ENCODE assay signal across 8 mouse cellular contexts in genomic region chr2:154604156-154604555, GRCm38 (mm10). TPM values are rescaled to one million over a fixed set of nuclear protein-coding genes. Genes with fewer than 3 reads are reported as not detected.
DNase-seq lines count a peak whose midpoint lies in the region; ATAC-seq and TF ChIP-seq lines count a peak whose summit lies in the region.

No protein-coding gene starts in this region.

- H3K27me3 ChIP-seq in heart, embryonic 14.5 days (ENCODE audit: control insufficient read depth, insufficient read depth, low read length) = no peaks in the 10 kb centered on the region
- H3K27me3 ChIP-seq in midbrain, postnatal 0 days (ENCODE audit: insufficient read depth, low read length) = no peaks in the 10 kb centered on the region

- no peak for ATAC-seq in heart, embryonic 14.5 days (ENCODE audit: insufficient number of reproducible peaks, insufficient read depth, low FRiP score, low read depth)
- peak; percentile 3 for ATAC-seq in inflammation-experienced regulatory T-cells, adult 6 months
- ATAC-seq in midbrain, postnatal 0 days (ENCODE audit: low FRiP score) = no peak
- no peak for ATAC-seq in monocyte, adult 5-6 weeks (replicated peaks; ENCODE audit: insufficient number of reproducible peaks, low FRiP score, low TSS enrichment, poor library complexity, severe bottlenecking)

- DNase-seq in heart, adult 11 months = no peak
- no peak for DNase-seq in midbrain, postnatal 0 days (ENCODE audit: low spot score)
- no peak for DNase-seq in gastrocnemius, postnatal 25 days
- DNase-seq in ovary, postnatal 10 days (ENCODE audit: low spot score) = no peak

- 29% methylated on average over 7 of the region's 7 CpGs for WGBS in heart, embryonic 14.5 days
- WGBS in midbrain, postnatal 0 days = 41% methylated on average over 7 of the region's 7 CpGs

- peak overlapping the region in 1 of 2 experiments; percentile 24; a peak in 1 of 4 replicates for H3K27ac ChIP-seq in heart, embryonic 14.5 days (replicated peaks in 1 of 2; ENCODE audit: control insufficient read depth in 1 of 2, insufficient read depth in 1 of 2, low read depth in 2 of 2, low read length in 2 of 2)
- peak overlapping the region; percentile 37 for H3K27ac ChIP-seq in brown adipose tissue, adult 24 weeks (replicated peaks; ENCODE audit: low read depth, low read length)
- no peak overlapping the region for H3K27ac ChIP-seq in midbrain, postnatal 0 days (ENCODE audit: low read depth, low read length)

- no peak for TF ChIP-seq CTCF in midbrain, postnatal 0 days (IDR thresholded peaks at IDR 0.05)

- peak overlapping the region; percentile 30 to 62; a peak in 3 of 4 replicates for H3K4me3 ChIP-seq in heart, embryonic 14.5 days (ENCODE audit: control insufficient read depth in 1 of 2, insufficient read depth in 1 of 2, low read depth in 1 of 2, low read length in 2 of 2)
- peak overlapping the region; percentile 53 for H3K4me3 ChIP-seq in brown adipose tissue, adult 24 weeks (ENCODE audit: insufficient read depth, low read depth, low read length)
- peak overlapping the region; percentile 76 for H3K4me3 ChIP-seq in midbrain, postnatal 0 days (ENCODE audit: low read depth, low read length)

- peak overlapping the region; percentile 58 for H3K4me2 ChIP-seq in heart, embryonic 14.5 days (ENCODE audit: low read length)
- H3K4me2 ChIP-seq in midbrain, postnatal 0 days (ENCODE audit: low read depth, low read length, poor library complexity, severe bottlenecking) = peak overlapping the region; percentile 81

- no peaks in the 10 kb centered on the region for H3K36me3 ChIP-seq in heart, embryonic 14.5 days (ENCODE audit: control insufficient read depth, insufficient read depth, low read length)
- H3K36me3 ChIP-seq in midbrain, postnatal 0 days (ENCODE audit: insufficient read depth, low read length) = no peaks in the 10 kb centered on the region

- no peaks in the 10 kb centered on the region for H3K9me3 ChIP-seq in heart, embryonic 14.5 days (ENCODE audit: control insufficient read depth, low read length)
- H3K9me3 ChIP-seq in midbrain, postnatal 0 days (ENCODE audit: low read length) = no peaks in the 10 kb centered on the region

- peaks cover 3 to 10% of the 10 kb centered on the region in 2 experiments; a peak in 3 of 4 replicates for H3K4me1 ChIP-seq in heart, embryonic 14.5 days (ENCODE audit: control insufficient read depth in 2 of 2, insufficient read depth in 2 of 2, low read length in 2 of 2)
- H3K4me1 ChIP-seq in brown adipose tissue, adult 24 weeks (ENCODE audit: control insufficient read depth, insufficient read depth, insufficient read length, low read length) = peaks cover 7% of the 10 kb centered on the region
- peaks cover 8% of the 10 kb centered on the region; the same call in 1 of the 2 replicates for H3K4me1 ChIP-seq in midbrain, postnatal 0 days (ENCODE audit: insufficient read depth, low read length)

- H3K9ac ChIP-seq in heart, embryonic 14.5 days (ENCODE audit: low read length) = peak overlapping the region; percentile 60
- H3K9ac ChIP-seq in midbrain, postnatal 0 days (replicated peaks; ENCODE audit: low read length, poor library complexity, severe bottlenecking) = no peak overlapping the region

RNA-seq across cellular contexts. Expression of gene Pxmp4, which starts 0.6 kb away (rescaled TPM):
- polyA plus RNA-seq in heart, embryonic 14.5 days (2014; fragmentation: Nextera tagmentation; extraction: Ambion mirVana) = 31.8 and 33.7 TPM in 2 replicates
- 44.4 and 59.3 TPM in 2 replicates for polyA plus RNA-seq in brown adipose tissue, adult 24 weeks (2012; ENCODE audit: insufficient read depth, insufficient read length, missing spikeins)
- 10 to 100 TPM; 15.1 to 21.3 (median 20.2) TPM for polyA plus RNA-seq in inflammation-experienced regulatory T-cells, adult 6 months (2017; shearing (Covaris generic))
- total RNA-seq in midbrain, postnatal 0 days (2014; rRNA removed) = 16.1 and 21.6 TPM in 2 replicates
- polyA plus RNA-seq in midbrain, postnatal 0 days (2015; fragmentation: Nextera tagmentation; extraction: Ambion mirVana) = 17.8 and 21.1 TPM in 2 replicates
- total RNA-seq in gastrocnemius, postnatal 25 days (2021) = 10 to 100 TPM; 12.6 to 14.9 TPM
- 7.3 to 10.6 TPM (median 9.6 TPM) in 3 replicates for total RNA-seq in monocyte, adult 5-6 weeks (2017)

RNA-seq across cellular contexts. Expression of gene Zfp341, which starts 8.9 kb away (rescaled TPM):
- polyA plus RNA-seq in heart, embryonic 14.5 days (2014; fragmentation: Nextera tagmentation; extraction: Ambion mirVana) = 0.70 and 1.1 TPM in 2 replicates
- 0.71 and 0.88 TPM in 2 replicates for polyA plus RNA-seq in brown adipose tissue, adult 24 weeks (2012; ENCODE audit: insufficient read depth, insufficient read length, missing spikeins)
- under 1 TPM in 2 of 3 experiments, not detected in 1; 0.59 to 0.88 TPM for polyA plus RNA-seq in inflammation-experienced regulatory T-cells, adult 6 months (2017; shearing (Covaris generic))
- total RNA-seq in midbrain, postnatal 0 days (2014; rRNA removed) = 7.7 and 10.4 TPM in 2 replicates
- 1.2 and 1.5 TPM in 2 replicates for polyA plus RNA-seq in midbrain, postnatal 0 days (2015; fragmentation: Nextera tagmentation; extraction: Ambion mirVana)
- total RNA-seq in gastrocnemius, postnatal 25 days (2021) = 1 to 10 TPM; 2.2 to 2.5 TPM
- total RNA-seq in monocyte, adult 5-6 weeks (2017) = 2.5 to 3.2 TPM (median 2.8 TPM) in 3 replicates

RNA-seq across cellular contexts. Expression of gene 4930519P11Rik, which starts 9.1 kb away (rescaled TPM):
- not detected in 2 replicates for polyA plus RNA-seq in heart, embryonic 14.5 days (2014; fragmentation: Nextera tagmentation; extraction: Ambion mirVana)
- polyA plus RNA-seq in brown adipose tissue, adult 24 weeks (2012; ENCODE audit: insufficient read depth, insufficient read length, missing spikeins) = not detected in 2 replicates
- polyA plus RNA-seq in inflammation-experienced regulatory T-cells, adult 6 months (2017; shearing (Covaris generic)) = not detected
- total RNA-seq in midbrain, postnatal 0 days (2014; rRNA removed) = not detected in 2 replicates
- polyA plus RNA-seq in midbrain, postnatal 0 days (2015; fragmentation: Nextera tagmentation; extraction: Ambion mirVana) = 0.35 TPM in 1 of 2 replicates, not detected in the other
- not detected for total RNA-seq in gastrocnemius, postnatal 25 days (2021)
- 2.0 TPM in 1 of 3 replicates, not detected in the others for total RNA-seq in monocyte, adult 5-6 weeks (2017)

RNA-seq across cellular contexts. Expression of gene E2f1, which starts 34.5 kb away (rescaled TPM):
- polyA plus RNA-seq in heart, embryonic 14.5 days (2014; fragmentation: Nextera tagmentation; extraction: Ambion mirVana) = 7.2 and 8.6 TPM in 2 replicates
- polyA plus RNA-seq in brown adipose tissue, adult 24 weeks (2012; ENCODE audit: insufficient read depth, insufficient read length, missing spikeins) = 0.63 and 1.3 TPM in 2 replicates
- polyA plus RNA-seq in inflammation-experienced regulatory T-cells, adult 6 months (2017; shearing (Covaris generic)) = 1 to 10 TPM; 1.3 to 2.6 (median 1.5) TPM
- total RNA-seq in midbrain, postnatal 0 days (2014; rRNA removed) = 2.0 and 2.3 TPM in 2 replicates
- polyA plus RNA-seq in midbrain, postnatal 0 days (2015; fragmentation: Nextera tagmentation; extraction: Ambion mirVana) = 2.1 and 2.3 TPM in 2 replicates
- 1 to 10 TPM in 1 of 2 experiments, under 1 TPM in 1; 0.87 to 1.8 TPM for total RNA-seq in gastrocnemius, postnatal 25 days (2021)
- total RNA-seq in monocyte, adult 5-6 weeks (2017) = 0.64 to 3.1 TPM (median 1.8 TPM) in 3 replicates

RNA-seq across cellular contexts. Expression of gene Necab3, which starts 45.5 kb away (rescaled TPM):
- 1.7 and 1.9 TPM in 2 replicates for polyA plus RNA-seq in heart, embryonic 14.5 days (2014; fragmentation: Nextera tagmentation; extraction: Ambion mirVana)
- polyA plus RNA-seq in brown adipose tissue, adult 24 weeks (2012; ENCODE audit: insufficient read depth, insufficient read length, missing spikeins) = not detected in 2 replicates
- polyA plus RNA-seq in inflammation-experienced regulatory T-cells, adult 6 months (2017; shearing (Covaris generic)) = 1 to 10 TPM in 2 of 3 experiments, not detected in 1; 1.1 TPM
- 23.3 and 27.7 TPM in 2 replicates for total RNA-seq in midbrain, postnatal 0 days (2014; rRNA removed)
- 18.1 and 18.9 TPM in 2 replicates for polyA plus RNA-seq in midbrain, postnatal 0 days (2015; fragmentation: Nextera tagmentation; extraction: Ambion mirVana)
- total RNA-seq in gastrocnemius, postnatal 25 days (2021) = 1 to 10 TPM in 1 of 2 experiments, under 1 TPM in 1; 0.69 to 1.4 TPM
- total RNA-seq in monocyte, adult 5-6 weeks (2017) = 0.68 TPM in 1 of 3 replicates, not detected in the others
